Mouse (Mus musculus): ENCODE measurements around the gene Clcnkb. TPM values are rescaled to one million over a fixed set of nuclear protein-coding genes. Genes with fewer than 3 reads are reported as not detected.

Clcnkb gene
- polyA plus RNA-seq, 2 experiments from 2014 or later, result not detected

- no peak for ATAC-seq
Measured at GRCm38 (mm10) chr4:141433191-141433590, 17.4 kb upstream of the Clcnkb start.

GRCm38 (mm10) chr4:141432666-141433065, 16.9 kb upstream of the Clcnkb start:
- no peak for ATAC-seq

GRCm38 (mm10) chr4:141430997-141431396, 15.2 kb upstream of the Clcnkb start:
- ATAC-seq, result peak; percentile 89

- no peak for ATAC-seq
Measured at GRCm38 (mm10) chr4:141429847-141430246, 14.0 kb upstream of the Clcnkb start.

GRCm38 (mm10) chr4:141429381-141429780, 13.6 kb upstream of the Clcnkb start:
- no peak for ATAC-seq

- no peak for ATAC-seq
Measured at GRCm38 (mm10) chr4:141427921-141428320, 12.1 kb upstream of the Clcnkb start.

GRCm38 (mm10) chr4:141426796-141427745, 11.3 kb upstream of the Clcnkb start:
- no peak for ATAC-seq

GRCm38 (mm10) chr4:141425484-141426479, 10.0 kb upstream of the Clcnkb start:
- ATAC-seq, result peak; percentile 90

GRCm38 (mm10) chr4:141423691-141424431, 8.0 kb upstream of the Clcnkb start:
- ATAC-seq, result no peak

- no peak for ATAC-seq
Measured at GRCm38 (mm10) chr4:141423288-141423687, 7.5 kb upstream of the Clcnkb start.

GRCm38 (mm10) chr4:141422841-141423240, 7.0 kb upstream of the Clcnkb start:
- ATAC-seq, result no peak

GRCm38 (mm10) chr4:141421423-141421822, 5.6 kb upstream of the Clcnkb start:
- no peak for ATAC-seq

- no peak for ATAC-seq
Measured at GRCm38 (mm10) chr4:141420886-141421285, 5.1 kb upstream of the Clcnkb start.

- ATAC-seq, result no peak
Measured at GRCm38 (mm10) chr4:141420192-141420829, 4.5 kb upstream of the Clcnkb start, which contains the start of gene Hspb7. Hspb7 (plus strand) TSS chr4:141420779.

- ATAC-seq, result peak; percentile 45
Measured at GRCm38 (mm10) chr4:141419398-141420191, 3.8 kb upstream of the Clcnkb start.

- ATAC-seq, result no peak
Measured at GRCm38 (mm10) chr4:141411430-141411992, 4.3 kb downstream of the Clcnkb start.

- no peak for ATAC-seq
Measured at GRCm38 (mm10) chr4:141408577-141408976, 7.2 kb downstream of the Clcnkb start.

- ATAC-seq, result peak; percentile 71
Measured at GRCm38 (mm10) chr4:141406516-141407299, 9.1 kb downstream of the Clcnkb start.

GRCm38 (mm10) chr4:141405314-141405622, 10.5 kb downstream of the Clcnkb start:
- ATAC-seq, result no peak

All from CD4-positive, CD25-positive, alpha-beta regulatory T cell, adult 4 months (primary cell).